Mouse (Mus musculus): ENCODE measurements at regions not wholly inside any gene's neighbourhood (a gene's known extent, or its start where the extent isn't known, plus 50 kb on each side); places are given as distances from the start of the nearest gene placed in this dataset.

GRCm38 (mm10) chr15:62128546-62129212 is 1205.9 kb upstream of the A1bg start:
- TF ChIP-seq POLR2A (IDR thresholded peaks at IDR 0.05; ENCODE audit: borderline replicate concordance, insufficient read depth, low read length) (no peak), CTCF (IDR thresholded peaks at IDR 0.05; ENCODE audit: borderline replicate concordance, insufficient read depth, low read depth, low read length) (no peak)

All from cerebellum, adult 2 months (tissue).